Mouse (Mus musculus) urinary bladder, postnatal 25 days (tissue): ENCODE measurements around the gene Ubxn7.

Source experiments
- DNase-seq: peaks from one replicate; pipeline ENCODE4 v3.0.0; 2022; ENCODE audit warnings: low spot score

Ubxn7 gene

GRCm38 (mm10) chr16:32434066-32434465, 102.0 kb downstream of the Ubxn7 start:
- no peak for DNase-seq

- no peak for DNase-seq
Measured at GRCm38 (mm10) chr16:32434691-32435090, 102.6 kb downstream of the Ubxn7 start.

- DNase-seq, result no peak
Measured at GRCm38 (mm10) chr16:32436657-32437056, 104.6 kb downstream of the Ubxn7 start.

- no peak for DNase-seq
Measured at GRCm38 (mm10) chr16:32437266-32437665, 105.2 kb downstream of the Ubxn7 start.

GRCm38 (mm10) chr16:32441432-32441831, 109.4 kb downstream of the Ubxn7 start:
- no peak for DNase-seq
